Comparison of ENCODE assay signal across 22 mouse cellular contexts in the genomic region with DNA sequence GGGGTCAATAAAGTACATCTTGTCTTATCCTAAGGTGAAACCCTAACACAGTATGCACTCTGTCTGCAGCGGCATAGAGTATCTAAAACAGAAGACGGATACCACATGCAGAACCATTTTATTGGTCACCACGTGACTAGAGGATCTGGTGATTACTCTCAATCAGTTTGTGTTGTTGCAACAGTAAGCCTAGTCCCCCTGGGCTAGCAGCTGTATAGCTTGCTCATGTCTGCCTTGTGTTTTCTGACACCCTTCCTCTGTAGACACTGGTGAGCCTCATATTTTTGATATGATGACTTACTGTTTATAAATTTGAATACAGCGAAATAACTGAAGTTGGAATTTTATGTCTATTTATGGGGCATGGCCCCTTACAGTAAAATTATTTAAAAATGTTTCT.
DNase-seq lines count a peak whose midpoint lies in the region; ATAC-seq and TF ChIP-seq lines count a peak whose summit lies in the region.
"Had no signal": no experiment of that assay in that cellular context is flagged by ENCODE, and none has a peak within 500 bp of the region (broad histone marks: within the 10 kb centered on the region; RNA-seq: fewer than 3 reads in every experiment).

No protein-coding gene starts in this region.

- WGBS in limb, embryonic 12.5 days: 66% methylated on average over 4 of the region's 4 CpGs
- WGBS in limb, embryonic 10.5 days: 86% methylated on average over 4 of the region's 4 CpGs
- WGBS in lung, embryonic 14.5 days: 44% methylated on average over 4 of the region's 4 CpGs
- WGBS in lung, postnatal 0 days: 62% methylated on average over 4 of the region's 4 CpGs
- 52% methylated on average over 4 of the region's 4 CpGs for WGBS in lung, embryonic 15.5 days
- WGBS in lung, embryonic 16.5 days: 51% methylated on average over 4 of the region's 4 CpGs

- no peak overlapping the region for H3K27ac ChIP-seq in limb, embryonic 12.5 days
- no peak overlapping the region for H3K27ac ChIP-seq in limb, embryonic 10.5 days
- H3K27ac ChIP-seq in lung, embryonic 14.5 days (ENCODE audit: low read depth): no peak overlapping the region
- H3K27ac ChIP-seq in lung, postnatal 0 days (ENCODE audit: low read length): no peak overlapping the region
- H3K27ac ChIP-seq in lung, embryonic 15.5 days: no peak overlapping the region
- no peak overlapping the region for H3K27ac ChIP-seq in lung, embryonic 16.5 days (ENCODE audit: low read length)

- no peak for TF ChIP-seq EP300 in lung, postnatal 0 days (IDR thresholded peaks at IDR 0.05)

- 0 out of 2 replicates have a peak, but pooled peaks have one; percentile 20 for ATAC-seq in limb, embryonic 12.5 days (ENCODE audit: insufficient number of reproducible peaks, insufficient read depth, low FRiP score, low TSS enrichment, low read depth)
- ATAC-seq in lung, embryonic 14.5 days (ENCODE audit: insufficient read depth): peak; percentile 96
- no peak for ATAC-seq in lung, postnatal 0 days
- ATAC-seq in lung, embryonic 15.5 days (ENCODE audit: borderline replicate concordance, extremely low read depth, low FRiP score, low TSS enrichment): peak; percentile 67; the same call in 1 of the 2 replicates
- ATAC-seq in lung, embryonic 16.5 days (ENCODE audit: low read depth): peak; percentile 68; the same call in 1 of the 2 replicates
- ATAC-seq: activated CD4-positive, CD25-positive, alpha-beta regulatory T cell, adult 4 months; CD4-positive, CD25-positive, alpha-beta regulatory T cell, adult 4 months; Patski had no signal

- H3K4me3 ChIP-seq in limb, embryonic 12.5 days (replicated peaks): no peak overlapping the region
- no peak overlapping the region for H3K4me3 ChIP-seq in limb, embryonic 10.5 days
- no peak overlapping the region for H3K4me3 ChIP-seq in lung, embryonic 14.5 days (ENCODE audit: low read depth, low read length)
- no peak overlapping the region for H3K4me3 ChIP-seq in lung, postnatal 0 days (ENCODE audit: low read depth, low read length)
- no peak overlapping the region for H3K4me3 ChIP-seq in lung, embryonic 15.5 days
- H3K4me3 ChIP-seq in lung, embryonic 16.5 days (ENCODE audit: low read length): no peak overlapping the region

- no peak for TF ChIP-seq CTCF in lung, embryonic 14.5 days (IDR thresholded peaks at IDR 0.05; ENCODE audit: low read depth)
- TF ChIP-seq CTCF in lung, postnatal 0 days (IDR thresholded peaks at IDR 0.05): no peak

- H3K4me1 ChIP-seq in limb, embryonic 12.5 days (replicated peaks): no peaks in the 10 kb centered on the region
- H3K4me1 ChIP-seq in limb, embryonic 10.5 days: no peaks in the 10 kb centered on the region
- no peaks in the 10 kb centered on the region for H3K4me1 ChIP-seq in lung, embryonic 14.5 days (ENCODE audit: insufficient read depth)
- H3K4me1 ChIP-seq in lung, postnatal 0 days (ENCODE audit: insufficient read depth, low read depth, low read length): no peaks in the 10 kb centered on the region
- H3K4me1 ChIP-seq in lung, embryonic 15.5 days: no peaks in the 10 kb centered on the region
- no peaks in the 10 kb centered on the region for H3K4me1 ChIP-seq in lung, embryonic 16.5 days (replicated peaks; ENCODE audit: control insufficient read depth, insufficient read depth, low read length)

- no peak overlapping the region for H3K9ac ChIP-seq in limb, embryonic 12.5 days (replicated peaks)
- H3K9ac ChIP-seq in lung, embryonic 14.5 days: no peak overlapping the region
- no peak overlapping the region for H3K9ac ChIP-seq in lung, postnatal 0 days (replicated peaks; ENCODE audit: low read depth)
- H3K9ac ChIP-seq in lung, embryonic 15.5 days: no peak overlapping the region
- H3K9ac ChIP-seq in lung, embryonic 16.5 days (ENCODE audit: low read length): no peak overlapping the region

- no peaks in the 10 kb centered on the region for H3K27me3 ChIP-seq in limb, embryonic 12.5 days
- no peaks in the 10 kb centered on the region for H3K27me3 ChIP-seq in limb, embryonic 10.5 days (ENCODE audit: low read depth, poor library complexity, severe bottlenecking)
- no peaks in the 10 kb centered on the region for H3K27me3 ChIP-seq in lung, embryonic 14.5 days (ENCODE audit: insufficient read depth, low read length)
- no peaks in the 10 kb centered on the region for H3K27me3 ChIP-seq in lung, postnatal 0 days (replicated peaks; ENCODE audit: insufficient read depth, low read length)
- no peaks in the 10 kb centered on the region for H3K27me3 ChIP-seq in lung, embryonic 15.5 days
- no peaks in the 10 kb centered on the region for H3K27me3 ChIP-seq in lung, embryonic 16.5 days (ENCODE audit: control insufficient read depth, insufficient read depth, low read depth, low read length)
- H3K27me3 ChIP-seq: CH12.LX, Patski had no signal

- H3K9me3 ChIP-seq in limb, embryonic 12.5 days: no peaks in the 10 kb centered on the region
- H3K9me3 ChIP-seq in limb, embryonic 10.5 days (replicated peaks): no peaks in the 10 kb centered on the region
- H3K9me3 ChIP-seq in lung, embryonic 14.5 days (ENCODE audit: low read depth, low read length): no peaks in the 10 kb centered on the region
- no peaks in the 10 kb centered on the region for H3K9me3 ChIP-seq in lung, postnatal 0 days (ENCODE audit: low read length)
- H3K9me3 ChIP-seq in lung, embryonic 15.5 days: no peaks in the 10 kb centered on the region
- H3K9me3 ChIP-seq in lung, embryonic 16.5 days (ENCODE audit: control insufficient read depth, low read length): no peaks in the 10 kb centered on the region
- H3K9me3 ChIP-seq: G1E had no signal

- DNase-seq in limb, embryonic 10.5 days (ENCODE audit: low spot score): no peak
- DNase-seq in lung, embryonic 14.5 days: peak; percentile 59
- no peak for DNase-seq in lung, postnatal 0 days (ENCODE audit: low spot score)
- DNase-seq in lung, postnatal 14 days: no peak
- no peak for DNase-seq in lung, postnatal 4 days
- DNase-seq: adrenal gland, adult 2 months; adrenal gland, adult 8-10 months; adrenal gland, postnatal 10 days; adrenal gland, postnatal 14 days; adrenal gland, postnatal 25 days; adrenal gland, postnatal 36 days; B cell, adult 2 months; cerebellum, adult 11 months; cerebellum, adult 11-12 months had no signal

- no peaks in the 10 kb centered on the region for H3K36me3 ChIP-seq in limb, embryonic 12.5 days
- H3K36me3 ChIP-seq in limb, embryonic 10.5 days: no peaks in the 10 kb centered on the region
- H3K36me3 ChIP-seq in lung, embryonic 14.5 days (ENCODE audit: insufficient read depth): no peaks in the 10 kb centered on the region
- H3K36me3 ChIP-seq in lung, postnatal 0 days (ENCODE audit: insufficient read depth, low read length): no peaks in the 10 kb centered on the region
- no peaks in the 10 kb centered on the region for H3K36me3 ChIP-seq in lung, embryonic 15.5 days
- H3K36me3 ChIP-seq in lung, embryonic 16.5 days (ENCODE audit: control insufficient read depth, insufficient read depth, low read length): no peaks in the 10 kb centered on the region
- H3K36me3 ChIP-seq: G1E had no signal

- H3K4me2 ChIP-seq in limb, embryonic 12.5 days: no peak overlapping the region
- no peak overlapping the region for H3K4me2 ChIP-seq in lung, embryonic 14.5 days
- H3K4me2 ChIP-seq in lung, postnatal 0 days (replicated peaks; ENCODE audit: low read depth, low read length): no peak overlapping the region
- no peak overlapping the region for H3K4me2 ChIP-seq in lung, embryonic 15.5 days
- no peak overlapping the region for H3K4me2 ChIP-seq in lung, embryonic 16.5 days (ENCODE audit: low read depth, low read length)
